Mouse (Mus musculus): Measurements from ENCODE around the gene Stn1. TPM values are rescaled to one million over a fixed set of nuclear protein-coding genes. Genes with fewer than 3 reads are reported as not detected.
"Not testable (repeated sequence)": the region's sequence is repeated elsewhere in the genome, so short reads cannot be mapped to it uniquely, and the experiment has no call there.

The Stn1 gene
- 36.0 and 36.9 TPM in 2 replicates for polyA plus RNA-seq (2015; fragmentation: Nextera tagmentation; extraction: Ambion mirVana)

DNA sequence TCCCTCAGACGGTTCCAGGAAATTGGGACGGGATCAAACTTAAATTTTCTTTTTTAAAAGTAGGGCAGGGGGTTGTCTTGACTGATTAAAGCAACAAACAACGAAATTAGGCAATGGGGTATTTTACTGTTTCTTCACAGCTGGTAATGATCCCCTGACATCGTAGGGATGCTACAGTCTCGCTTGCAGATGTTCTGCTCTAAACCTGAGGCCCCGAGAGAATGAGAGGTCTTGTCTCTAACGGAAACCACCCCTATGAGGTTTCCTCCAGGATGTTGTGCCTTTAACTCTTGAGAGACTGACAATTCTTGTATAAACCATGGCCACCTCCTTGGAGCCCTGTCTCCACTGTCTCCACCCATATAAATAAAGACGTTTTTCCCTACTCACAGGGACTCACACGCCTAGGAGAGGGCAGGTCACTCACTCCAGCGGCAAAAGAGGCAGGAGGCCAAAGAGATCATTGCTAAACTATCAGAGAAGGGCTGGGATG, at the start of gene Stn1:
Stn1 (minus strand) TSS at position 208 of the 493 bp plus-strand sequence.
- peak; percentile 80 for DNase-seq (ENCODE audit: low spot score)

GRCm38 (mm10) chr19:47587009-47587408, 49.7 kb upstream of the Stn1 start:
- no peak for DNase-seq (ENCODE audit: low spot score)

DNA sequence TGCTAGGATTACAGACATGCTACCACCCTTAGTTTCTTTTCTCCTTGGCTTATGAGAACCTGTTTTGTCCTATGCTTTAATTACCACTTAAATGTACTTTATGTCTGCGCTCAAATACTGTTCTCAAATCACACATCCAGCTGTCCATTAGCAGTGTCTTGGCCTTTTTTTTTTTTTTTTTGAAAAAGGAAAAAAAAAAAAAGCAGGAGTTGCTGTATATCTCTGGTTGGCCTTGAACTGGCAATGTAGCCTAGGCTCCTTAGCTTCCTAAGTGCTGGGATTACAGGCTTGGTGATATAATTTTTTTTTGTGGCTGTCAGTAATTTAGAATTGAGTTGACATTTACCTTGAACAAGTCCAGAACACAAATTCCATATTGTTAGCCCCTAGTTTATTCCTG, 48.5 kb upstream of the Stn1 start:
- DNase-seq (ENCODE audit: low spot score), result no peak

DNA sequence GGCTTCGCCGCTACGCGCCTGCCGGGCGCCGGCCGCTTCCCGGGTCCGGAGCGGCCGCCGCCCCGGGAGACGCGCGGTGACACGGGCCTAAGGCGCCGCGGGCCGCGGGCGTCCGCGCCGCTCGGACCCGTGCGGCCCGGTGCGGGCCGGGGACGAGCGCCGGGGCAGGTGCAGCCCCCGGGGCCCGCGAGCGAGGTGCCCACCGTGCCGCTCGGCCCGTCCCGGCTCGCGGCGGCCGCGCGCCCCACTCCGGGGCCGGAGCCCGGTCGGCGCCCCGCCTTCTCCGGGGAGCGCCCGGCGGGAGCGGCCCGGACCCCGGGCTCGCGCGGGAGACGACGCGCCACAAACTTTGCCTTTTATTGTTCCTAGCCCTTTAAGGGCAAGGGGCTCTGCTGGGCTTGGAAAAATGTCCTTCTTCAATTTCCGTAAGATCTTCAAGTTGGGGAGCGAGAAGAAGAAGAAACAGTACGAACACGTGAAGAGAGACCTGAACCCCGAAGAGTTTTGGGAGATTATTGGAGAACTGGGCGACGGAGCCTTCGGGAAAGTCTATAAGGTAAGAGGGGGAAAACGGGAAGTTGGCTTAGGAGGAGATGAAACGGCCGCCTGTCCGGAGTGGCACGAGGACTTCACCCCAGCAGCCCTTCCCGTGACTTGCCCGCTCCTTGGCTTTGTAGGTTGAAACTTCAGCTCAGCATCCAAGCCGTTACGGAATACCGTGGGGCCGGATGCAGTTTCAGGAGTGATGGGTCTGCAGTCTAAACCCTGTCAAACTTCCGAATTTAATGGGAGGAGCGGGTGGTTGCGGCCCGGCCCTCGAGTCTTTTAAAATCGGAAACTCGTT, 42.7 kb upstream of the Stn1 start:
- peak; percentile 27 for DNase-seq (ENCODE audit: low spot score)

- DNase-seq (ENCODE audit: low spot score), result peak; percentile 91
Measured at GRCm38 (mm10) chr19:47579225-47579787, 42.0 kb upstream of the Stn1 start, which contains the start of gene Slk. Slk (plus strand) TSS chr19:47579678.

- peak; percentile 11 for DNase-seq (ENCODE audit: low spot score)
Measured at GRCm38 (mm10) chr19:47578581-47579224, 41.4 kb upstream of the Stn1 start.

DNA sequence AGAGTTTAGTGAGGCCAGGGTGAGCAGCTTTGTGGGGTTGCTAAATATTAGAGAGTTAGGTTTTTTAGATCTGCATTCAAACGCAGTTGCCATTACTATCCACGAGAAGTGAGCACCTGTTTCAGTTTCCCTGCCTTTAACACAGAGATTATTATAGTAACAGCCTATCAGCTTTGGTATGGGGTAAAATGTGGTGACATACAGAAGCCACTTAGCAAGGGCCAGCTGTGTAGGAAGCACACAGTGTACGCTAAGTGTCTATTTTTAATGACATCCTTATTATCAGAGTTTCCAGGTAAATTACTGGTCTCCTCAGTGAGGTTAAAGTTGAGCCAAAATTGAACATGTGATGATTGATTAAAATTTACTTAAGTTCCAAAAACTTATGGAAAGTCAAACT, 36.4 kb upstream of the Stn1 start:
- no peak for DNase-seq (ENCODE audit: low spot score)

GRCm38 (mm10) chr19:47571981-47572380, 34.7 kb upstream of the Stn1 start:
- DNase-seq (ENCODE audit: low spot score), result not testable (repeated sequence)

GRCm38 (mm10) chr19:47570042-47570441, 32.7 kb upstream of the Stn1 start:
- no peak for DNase-seq (ENCODE audit: low spot score)

DNA sequence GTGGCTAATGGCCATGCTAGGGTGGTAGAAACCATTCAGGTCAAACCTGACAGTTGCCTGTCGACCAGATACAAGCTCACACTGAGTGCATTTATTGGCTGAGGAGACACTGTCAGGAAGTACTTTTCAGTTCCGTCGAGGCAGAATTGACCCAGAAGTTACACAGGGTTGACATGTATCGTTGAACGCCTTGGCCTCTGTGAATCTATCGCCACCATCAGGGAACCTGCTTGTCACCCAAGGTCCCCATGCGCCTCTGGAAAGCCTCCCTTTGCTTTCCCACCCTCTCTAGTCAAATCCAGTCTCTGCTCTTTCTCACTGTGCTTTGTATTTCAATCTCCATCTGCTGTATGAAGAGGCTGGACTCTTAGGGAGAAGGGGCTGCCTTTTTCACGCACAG, 28.7 kb upstream of the Stn1 start:
- DNase-seq (ENCODE audit: low spot score), result no peak

DNA sequence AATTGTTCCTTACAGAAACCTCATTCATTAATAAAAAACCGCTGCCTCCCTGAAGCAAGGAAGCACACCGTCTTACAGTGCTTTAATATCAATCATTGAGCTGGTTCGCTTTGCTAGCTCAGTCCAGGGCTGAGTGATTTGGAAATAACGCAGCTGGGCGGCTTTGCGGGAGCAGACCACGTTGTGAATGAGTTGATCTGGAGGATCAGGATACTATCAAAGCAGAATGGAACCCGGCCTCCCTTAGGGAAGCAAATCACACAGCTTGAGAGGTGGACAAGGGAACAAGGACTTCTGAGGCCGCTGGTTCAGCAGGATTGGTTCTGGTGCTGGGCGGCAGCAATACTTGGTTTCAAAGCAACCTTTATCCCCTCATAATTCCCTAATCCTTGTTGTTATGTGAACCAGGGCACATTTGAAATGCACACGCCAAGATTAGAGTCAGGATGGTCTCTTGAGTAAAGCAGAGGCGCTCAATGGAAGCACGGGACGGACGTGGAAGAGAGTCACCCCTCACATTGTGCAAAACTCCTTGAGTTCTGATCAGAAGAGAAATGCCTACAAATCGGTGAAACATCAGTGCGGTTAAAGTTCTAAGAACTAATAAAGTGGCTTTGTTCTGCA, 27.8 kb upstream of the Stn1 start:
- DNase-seq (ENCODE audit: low spot score), result no peak

- DNase-seq (ENCODE audit: low spot score), result no peak
Measured at GRCm38 (mm10) chr19:47563715-47564114, 26.4 kb upstream of the Stn1 start.

- no peak for DNase-seq (ENCODE audit: low spot score)
Measured at GRCm38 (mm10) chr19:47561996-47562441, 24.7 kb upstream of the Stn1 start.

DNA sequence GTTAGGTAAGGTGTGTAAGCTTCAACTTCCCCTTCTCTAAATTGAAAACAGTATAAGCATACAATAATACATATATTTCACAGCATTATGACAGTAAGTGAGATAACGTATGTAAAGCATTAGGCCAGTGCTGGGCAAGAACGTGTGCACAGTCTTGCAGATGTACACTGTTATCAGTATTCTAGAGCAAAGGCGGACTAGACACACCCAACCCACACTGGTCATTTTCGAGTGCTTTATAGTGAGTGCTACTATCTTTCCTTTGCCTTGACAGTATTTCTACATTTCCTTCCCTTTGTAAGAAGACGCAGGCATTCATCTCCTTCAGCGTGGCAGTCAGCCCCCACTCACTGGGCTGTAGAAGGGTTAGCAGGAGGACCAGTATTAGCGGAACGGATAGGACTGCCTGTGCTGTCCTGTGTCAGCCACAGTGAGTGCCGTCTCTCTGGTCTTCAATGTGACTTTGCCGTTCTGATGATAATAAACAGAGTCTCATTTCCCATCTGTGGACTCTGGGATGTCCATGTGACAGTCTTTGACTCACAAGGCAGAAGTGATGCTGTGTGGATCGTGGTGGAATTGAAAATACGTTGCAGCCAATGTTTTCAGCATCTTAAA, 23.3 kb upstream of the Stn1 start:
- no peak for DNase-seq (ENCODE audit: low spot score)

GRCm38 (mm10) chr19:47559751-47560512, 22.6 kb upstream of the Stn1 start:
- DNase-seq (ENCODE audit: low spot score), result no peak

GRCm38 (mm10) chr19:47559145-47559544, 21.8 kb upstream of the Stn1 start:
- no peak for DNase-seq (ENCODE audit: low spot score)

DNA sequence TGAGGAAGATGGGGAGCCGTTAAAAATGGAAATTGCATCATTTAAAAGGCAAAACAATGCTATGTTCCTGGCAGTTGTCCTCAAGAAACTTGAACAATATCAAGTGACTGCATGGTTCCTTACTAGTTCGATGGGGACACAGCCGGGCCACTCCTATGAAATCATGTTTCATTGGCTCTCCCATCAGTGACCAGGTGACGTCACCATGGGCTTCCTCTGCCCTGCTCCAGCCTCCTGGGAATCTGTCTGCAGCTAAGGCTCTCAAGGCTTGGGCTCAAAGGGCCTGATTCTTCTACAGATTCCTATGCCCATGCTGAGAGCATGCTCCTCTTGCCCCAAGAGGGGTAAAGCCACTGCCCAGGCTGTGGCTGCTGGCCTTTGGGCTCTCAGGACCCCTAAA, 12.3 kb upstream of the Stn1 start:
- no peak for DNase-seq (ENCODE audit: low spot score)

DNA sequence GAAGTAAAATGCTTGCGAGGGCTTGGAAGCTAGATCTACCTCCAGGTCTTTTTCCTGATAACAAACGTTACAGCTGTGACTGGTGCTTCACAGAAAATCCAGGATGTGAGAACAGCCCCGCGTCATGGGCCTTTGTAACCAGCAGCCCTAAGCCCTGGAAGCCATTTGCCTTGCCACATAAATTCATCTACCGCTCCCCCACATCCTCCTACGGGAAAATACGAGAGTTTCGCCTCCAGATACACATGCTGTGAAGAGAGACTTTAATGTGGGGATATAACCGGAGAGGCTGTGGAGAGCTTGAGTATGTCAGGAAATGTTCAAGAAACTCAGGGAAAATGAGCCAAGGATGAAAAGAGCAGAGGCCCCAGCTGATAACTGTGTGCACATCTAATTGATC, 11.9 kb upstream of the Stn1 start:
- DNase-seq (ENCODE audit: low spot score), result no peak

- no peak for DNase-seq (ENCODE audit: low spot score)
Measured at GRCm38 (mm10) chr19:47548432-47549076, 11.2 kb upstream of the Stn1 start.

DNA sequence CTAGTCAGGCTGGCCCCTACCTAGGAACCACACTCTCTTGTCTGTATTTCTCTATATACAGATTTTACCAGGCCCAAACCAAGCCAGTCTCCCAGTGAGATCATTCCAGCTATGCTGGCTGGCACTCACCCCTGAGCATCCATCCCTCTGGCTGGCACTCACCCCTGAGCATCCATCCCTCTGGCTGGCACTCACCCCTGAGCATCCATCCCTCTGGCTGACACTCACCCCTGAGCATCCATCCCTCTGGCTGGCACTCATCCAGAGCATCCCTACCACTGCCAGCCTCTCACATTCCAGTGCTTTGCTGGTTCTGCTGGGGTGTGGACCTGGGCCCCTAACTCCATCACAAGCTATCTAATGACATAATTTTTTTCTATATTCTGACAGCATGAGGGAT, 8.2 kb upstream of the Stn1 start:
- no peak for DNase-seq (ENCODE audit: low spot score)

Measured in thymus, postnatal 0 days (tissue).